In genomic region chrX:48344643-48345384, GRCm38 (mm10) we compare ENCODE assay signal across 8 mouse cellular contexts. TPM values are rescaled to one million over a fixed set of nuclear protein-coding genes. Genes with fewer than 3 reads are reported as not detected.
DNase-seq lines count a peak whose midpoint lies in the region; ATAC-seq and TF ChIP-seq lines count a peak whose summit lies in the region.

No protein-coding gene starts in this region.

- WGBS in forebrain, embryonic 14.5 days: 33% methylated on average over 30 of the region's 61 CpGs
- WGBS in liver, embryonic 15.5 days (ENCODE audit: insufficient replicate concordance): 10% methylated on average over 34 of the region's 61 CpGs

- no peaks in the 10 kb centered on the region for H3K27me3 ChIP-seq in forebrain, embryonic 14.5 days (replicated peaks; ENCODE audit: control insufficient read depth, insufficient read depth, low read length)
- H3K27me3 ChIP-seq in liver, embryonic 15.5 days: peaks cover 39% of the 10 kb centered on the region

- no peaks in the 10 kb centered on the region for H3K36me3 ChIP-seq in forebrain, embryonic 14.5 days (ENCODE audit: control insufficient read depth, insufficient read depth, low read length)
- no peaks in the 10 kb centered on the region for H3K36me3 ChIP-seq in liver, embryonic 15.5 days (replicated peaks)

- TF ChIP-seq CTCF in bone marrow macrophage, adult 2 months (IDR thresholded peaks at IDR 0.05; ENCODE audit: low read depth, low read length): no peak

- H3K27ac ChIP-seq in bone marrow macrophage, adult 2 months (ENCODE audit: insufficient read depth, low read depth, low read length): no peak overlapping the region
- peak overlapping the region; percentile 70; the same call in 1 of the 2 replicates for H3K27ac ChIP-seq in forebrain, embryonic 14.5 days (ENCODE audit: low read depth, low read length)
- peak overlapping the region; percentile 91 for H3K27ac ChIP-seq in liver, embryonic 15.5 days (replicated peaks)

- peak; percentile 21 for DNase-seq in left cerebral cortex, postnatal 4 days
- no peak for DNase-seq in left cerebral cortex, adult 8-10 months (ENCODE audit: low spot score in 2 of 2)
- DNase-seq in forebrain, embryonic 14.5 days (ENCODE audit: low spot score): no peak
- peak; percentile 27 for DNase-seq in induced T-regulatory cell, adult 2 months (ENCODE audit: low read depth)
- DNase-seq in retina, postnatal 1 day: peak; percentile 56
- no peak for DNase-seq in adipocyte (ENCODE audit: low spot score)

- peak overlapping the region; percentile 55 for H3K4me2 ChIP-seq in forebrain, embryonic 14.5 days (ENCODE audit: low read length)
- peak overlapping the region; percentile 89 for H3K4me2 ChIP-seq in liver, embryonic 15.5 days

- no peaks in the 10 kb centered on the region for H3K9me3 ChIP-seq in forebrain, embryonic 14.5 days (replicated peaks; ENCODE audit: control insufficient read depth, low read length)
- H3K9me3 ChIP-seq in liver, embryonic 15.5 days (replicated peaks): no peaks in the 10 kb centered on the region

- no peaks in the 10 kb centered on the region for H3K4me1 ChIP-seq in bone marrow macrophage, adult 2 months (ENCODE audit: control insufficient read depth, insufficient read depth, low read length)
- H3K4me1 ChIP-seq in forebrain, embryonic 14.5 days (ENCODE audit: control insufficient read depth, insufficient read depth, low read length): no peaks in the 10 kb centered on the region
- peaks cover 49% of the 10 kb centered on the region for H3K4me1 ChIP-seq in liver, embryonic 15.5 days (replicated peaks)

- intact Hi-C loops in left cerebral cortex, postnatal 4 days (cut with DNase I): no loop called here

- no peak for TF ChIP-seq POLR2A in bone marrow macrophage, adult 2 months (IDR thresholded peaks at IDR 0.05; ENCODE audit: borderline replicate concordance, low read depth, low read length)

- no peak for ATAC-seq in forebrain, embryonic 14.5 days
- ATAC-seq in liver, embryonic 15.5 days (ENCODE audit: insufficient read depth): no peak

- peak overlapping the region; percentile 89 for H3K4me3 ChIP-seq in bone marrow macrophage, adult 2 months (ENCODE audit: insufficient read depth, low read length)
- H3K4me3 ChIP-seq in forebrain, embryonic 14.5 days (ENCODE audit: low read depth, low read length): peak overlapping the region; percentile 49
- H3K4me3 ChIP-seq in liver, embryonic 15.5 days (replicated peaks): peak overlapping the region; percentile 73

- H3K9ac ChIP-seq in forebrain, embryonic 14.5 days (ENCODE audit: low read length): peak overlapping the region; percentile 70
- H3K9ac ChIP-seq in liver, embryonic 15.5 days: peak overlapping the region; percentile 70

RNA-seq across cellular contexts. Expression of gene Bcorl1, which starts 3.7 kb away (rescaled TPM):
- 10 to 100 TPM; 27.9 to 33.5 TPM for total RNA-seq in left cerebral cortex, postnatal 4 days (2021)
- 10 to 100 TPM; 19.9 to 24.8 (median 22.8) TPM for total RNA-seq in left cerebral cortex, adult 8-10 months (2022)
- 9.6 TPM in 2 replicates for polyA plus RNA-seq in bone marrow macrophage, adult 2 months (2012; ENCODE audit: insufficient read depth, insufficient read length, missing spikeins)
- 4.7 and 6.6 TPM in 2 replicates for polyA plus RNA-seq in forebrain, embryonic 14.5 days (2014; fragmentation: Nextera tagmentation; extraction: Ambion mirVana)
- polyA plus RNA-seq in liver, embryonic 15.5 days (2015; fragmentation: Nextera tagmentation; extraction: Ambion mirVana): 3.6 and 3.7 TPM in 2 replicates

Comparison
In these comparisons a context has a peak if more than half of its experiments do, and no peak if none do; other contexts are left out.
1. DNase-seq: peak in left cerebral cortex, postnatal 4 days (single experiment), induced T-regulatory cell, adult 2 months (single experiment) and retina, postnatal 1 day (single experiment); none in left cerebral cortex, adult 8-10 months (0 of 2), forebrain, embryonic 14.5 days (single experiment) and adipocyte (single experiment).
2. Peak in every context shown above with its lines, with median percentiles within 50 percentile points of each other: H3K4me3 ChIP-seq.